Mouse (Mus musculus) ES-E14 (cell line): Measurements from ENCODE around the gene Notch2. TPM values are rescaled to one million over a fixed set of nuclear protein-coding genes. Genes with fewer than 3 reads are reported as not detected.

ENCODE experiments used
- DNase-seq: peaks from one replicate; pipeline ENCODE4 v3.0.0-alpha.2; 2013; ENCODE audit warnings: low read depth, low spot score
- H3K27ac ChIP-seq: 2 replicates; pipeline ENCODE4 v1.5.1; 2012; ENCODE audit warnings: low read depth, mild to moderate bottlenecking, low read length, moderate library complexity, mixed read lengths; ENCODE audit not compliant: poor library complexity, insufficient read depth, severe bottlenecking
- H3K36me3 ChIP-seq: 2 replicates; pipeline ENCODE4 v1.6.1; 2012; ENCODE audit warnings: mild to moderate bottlenecking, low read length, moderate library complexity, mixed read lengths; ENCODE audit not compliant: control insufficient read depth, poor library complexity, insufficient read depth, severe bottlenecking
- H3K4me1 ChIP-seq, 2 experiments: fragments of 150-350 bp in 1 of 2; sonication (generic) in 1 of 2; 2 replicates each; pipeline ENCODE4 v1.6.1; 2012; ENCODE audit warnings: low read length in 2 of 2, mild to moderate bottlenecking in 1 of 2, mixed read lengths in 1 of 2; ENCODE audit not compliant: control insufficient read depth in 2 of 2, insufficient read depth in 2 of 2, poor library complexity in 1 of 2
- H3K4me3 ChIP-seq, 2 experiments: fragments of 150-350 bp in 1 of 2; sonication (generic) in 1 of 2; 2 replicates each; pipeline ENCODE4 v1.5.1; 2012; ENCODE audit warnings: low read length in 2 of 2, low read depth in 1 of 2, mild to moderate bottlenecking in 1 of 2, mixed read lengths in 1 of 2; ENCODE audit not compliant: insufficient read depth in 1 of 2, poor library complexity in 1 of 2, severe bottlenecking in 1 of 2
- H3K9ac ChIP-seq: 2 replicates; pipeline ENCODE4 v1.6.1; 2012; ENCODE audit warnings: low read depth, mild to moderate bottlenecking, low read length, mixed read lengths; ENCODE audit not compliant: poor library complexity, insufficient read depth, severe bottlenecking
- H3K9me3 ChIP-seq: fragments of 150-350 bp; sonication (generic); 2 replicates; pipeline ENCODE4 v1.6.1; 2012; ENCODE audit warnings: low read depth, mild to moderate bottlenecking, low read length; ENCODE audit not compliant: control insufficient read depth, insufficient read depth
- CHD2 ChIP-seq: IDR thresholded peaks from 2 replicates; pipeline ENCODE4 v1.6.1; 2014; ENCODE audit warnings: mild to moderate bottlenecking, low read depth, low read length, inconsistent platforms
- HCFC1 ChIP-seq: IDR thresholded peaks from 2 replicates; pipeline ENCODE4 v1.6.1; 2012; ENCODE audit warnings: low read length, inconsistent platforms, borderline replicate concordance; ENCODE audit not compliant: insufficient read depth
- MAFK ChIP-seq: IDR thresholded peaks from 2 replicates; pipeline ENCODE4 v1.6.1; 2014; ENCODE audit warnings: mild to moderate bottlenecking, low read depth, low read length, inconsistent platforms; ENCODE audit not compliant: insufficient read depth
- ZC3H11A ChIP-seq: IDR thresholded peaks from 2 replicates; pipeline ENCODE4 v1.6.1; 2012; ENCODE audit warnings: low read depth, mild to moderate bottlenecking, inconsistent platforms, low read length, borderline replicate concordance
- ZNF384 ChIP-seq: IDR thresholded peaks from 2 replicates; pipeline ENCODE4 v1.6.1; 2012; ENCODE audit warnings: low read depth, low read length, inconsistent platforms
- in situ Hi-C, 2 experiments: fragments of 600-800 bp; cut with MboI; formaldehyde crosslinking; loops; one replicate each; pipeline ENCODE4 v1.15.1; 2025; ENCODE audit warnings: low sequenced_read_pairs in 2 of 2, inconsistent platforms in 1 of 2; ENCODE audit not compliant: unreplicated experiment in 2 of 2
- total RNA-seq: library from RNA; depleted of rRNA; stranded (reverse); fragments of 300-350 nt; gene quantifications from 2 replicates; pipeline ENCODE4 v1.2.3, GENCODE M21; 2012

Notch2 gene
- total RNA-seq, 1 experiment = 41.5 TPM

DNA sequence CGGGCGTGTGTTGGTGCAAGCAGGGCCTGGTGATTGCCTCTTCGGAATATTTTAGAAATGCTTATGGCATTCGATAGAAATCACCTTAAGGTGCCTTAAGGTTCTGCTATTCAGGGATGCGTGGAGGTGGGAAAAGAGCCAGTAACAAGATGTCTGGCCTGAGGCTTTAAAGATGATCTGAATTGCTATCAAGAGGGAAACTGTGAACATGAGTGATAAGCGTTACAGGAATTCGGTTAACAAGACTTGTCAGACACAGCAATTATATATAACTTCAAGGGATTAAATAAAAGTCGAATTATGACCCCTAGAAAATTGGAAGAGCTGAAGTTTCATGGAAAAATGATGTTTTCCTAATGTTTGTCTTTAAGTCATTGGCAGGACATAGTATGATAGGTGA, 51.7 kb downstream of the Notch2 start:
- no peak for TF ChIP-seq CHD2
- no peak for TF ChIP-seq ZC3H11A
- no peak for TF ChIP-seq HCFC1
- TF ChIP-seq ZNF384 = no peak
- TF ChIP-seq MAFK = no peak
- no peaks in the 10 kb centered on the region for H3K9me3 ChIP-seq
- no peaks in the 10 kb centered on the region for H3K4me1 ChIP-seq
- in situ Hi-C loops = no loop called here
- no peak overlapping the region for H3K9ac ChIP-seq
- no peak for DNase-seq
- H3K27ac ChIP-seq = no peak overlapping the region
- H3K36me3 ChIP-seq = no peaks in the 10 kb centered on the region; the same call in 1 of the 2 replicates
- H3K4me3 ChIP-seq = no peak overlapping the region

DNA sequence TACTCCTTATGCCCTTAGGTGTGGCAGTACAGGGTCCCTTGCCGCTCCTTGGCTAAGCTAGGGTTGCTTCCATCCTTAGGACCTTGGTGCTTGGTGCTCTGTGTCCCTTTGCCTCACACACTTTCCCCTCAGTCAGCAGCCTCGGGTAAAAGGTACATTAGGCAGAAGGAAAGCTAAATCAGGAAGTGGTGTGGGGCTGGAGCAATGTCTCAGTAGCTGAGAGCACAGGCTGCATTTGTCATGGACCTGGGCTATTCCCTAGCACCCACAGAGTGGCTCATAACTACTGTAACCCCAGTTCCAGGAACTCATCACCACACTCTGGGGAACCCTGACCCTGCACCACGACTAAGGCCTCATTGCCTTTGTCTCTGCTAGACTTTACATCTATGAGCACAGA, 53.1 kb downstream of the Notch2 start:
- H3K36me3 ChIP-seq = no peaks in the 10 kb centered on the region; the same call in 1 of the 2 replicates
- no peak overlapping the region; the same call in 1 of the 2 replicates for H3K27ac ChIP-seq
- peaks cover 0 to 1% of the 10 kb centered on the region in 2 experiments; a peak in 1 of 4 replicates for H3K4me1 ChIP-seq
- H3K9me3 ChIP-seq = no peaks in the 10 kb centered on the region
- no peak overlapping the region for H3K4me3 ChIP-seq
- TF ChIP-seq ZC3H11A = no peak
- TF ChIP-seq HCFC1 = no peak
- TF ChIP-seq MAFK = no peak
- TF ChIP-seq ZNF384 = no peak
- no peak for TF ChIP-seq CHD2
- no peak for DNase-seq
- in situ Hi-C loops = no loop called here
- no peak overlapping the region for H3K9ac ChIP-seq

DNA sequence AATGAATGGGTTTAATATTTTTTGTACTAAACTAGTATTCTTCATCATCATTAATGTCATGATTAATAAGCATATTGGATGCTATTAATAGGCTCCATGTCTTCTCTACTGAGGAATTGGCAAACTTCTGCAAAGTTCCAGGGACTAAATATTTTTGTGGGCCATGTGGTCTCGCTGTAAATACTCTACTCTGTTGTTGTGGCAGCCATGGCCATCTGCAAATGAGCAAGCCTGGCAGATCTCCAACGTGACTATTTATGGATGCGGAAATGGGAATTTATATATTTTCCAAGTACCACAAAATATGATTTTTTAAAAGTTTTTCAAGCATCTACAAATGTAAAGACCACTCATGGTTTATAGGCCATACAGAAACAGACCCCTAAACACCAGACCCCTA, 54.1 kb downstream of the Notch2 start:
- Histone ChIP-seq H3K4me3 (no peak overlapping the region), H3K9ac (no peak overlapping the region), H3K36me3 (peaks cover under 1% of the 10 kb centered on the region; the same call in 1 of the 2 replicates), H3K4me1 (peaks cover 0 to 1% of the 10 kb centered on the region in 2 experiments; a peak in 1 of 4 replicates), H3K9me3 (no peaks in the 10 kb centered on the region), H3K27ac (no peak overlapping the region)
- no peak for TF ChIP-seq ZNF384
- TF ChIP-seq ZC3H11A = no peak
- TF ChIP-seq HCFC1 = no peak
- no peak for TF ChIP-seq CHD2
- TF ChIP-seq MAFK = no peak
- DNase-seq = no peak
- in situ Hi-C loops = no loop called here

DNA sequence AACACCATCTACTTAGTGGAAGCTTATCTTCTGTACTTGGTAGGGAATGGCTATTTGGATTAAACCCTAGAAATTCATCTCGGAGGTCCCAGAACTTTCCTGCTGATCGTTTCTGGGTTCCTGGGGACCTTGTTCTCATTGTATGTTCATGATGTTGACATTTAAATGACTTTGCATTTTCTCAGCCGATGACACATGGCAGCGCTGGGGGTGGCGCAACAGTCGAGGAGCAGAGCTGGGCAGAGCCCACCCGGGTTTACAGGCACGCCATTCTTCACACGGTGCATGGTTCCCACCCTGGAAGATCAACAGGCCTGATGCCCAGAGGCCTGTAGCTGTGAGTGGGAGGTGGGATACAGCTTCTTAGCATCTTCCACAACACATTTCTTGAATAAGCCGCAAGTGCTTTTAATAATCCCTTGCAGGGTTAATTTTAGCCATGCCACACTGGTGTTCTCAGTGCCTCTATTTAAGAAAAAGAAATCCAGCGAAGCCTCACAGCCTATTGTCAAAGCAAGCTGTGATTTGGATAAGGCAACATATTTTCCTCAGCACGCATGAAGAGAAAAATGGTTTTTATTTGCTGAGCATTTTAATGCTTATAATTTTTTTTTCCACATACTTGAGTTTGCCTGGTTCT, 54.6 kb downstream of the Notch2 start:
- Histone ChIP-seq H3K4me3 (no peak overlapping the region), H3K4me1 (peaks cover 0 to 1% of the 10 kb centered on the region in 2 experiments; a peak in 1 of 4 replicates), H3K27ac (no peak overlapping the region), H3K9me3 (no peaks in the 10 kb centered on the region), H3K9ac (no peak overlapping the region), H3K36me3 (peaks cover 4% of the 10 kb centered on the region; the same call in 1 of the 2 replicates)
- no peak for DNase-seq
- in situ Hi-C loops = no loop called here
- TF ChIP-seq CHD2 = no peak
- TF ChIP-seq MAFK = no peak
- TF ChIP-seq ZNF384 = no peak

DNA sequence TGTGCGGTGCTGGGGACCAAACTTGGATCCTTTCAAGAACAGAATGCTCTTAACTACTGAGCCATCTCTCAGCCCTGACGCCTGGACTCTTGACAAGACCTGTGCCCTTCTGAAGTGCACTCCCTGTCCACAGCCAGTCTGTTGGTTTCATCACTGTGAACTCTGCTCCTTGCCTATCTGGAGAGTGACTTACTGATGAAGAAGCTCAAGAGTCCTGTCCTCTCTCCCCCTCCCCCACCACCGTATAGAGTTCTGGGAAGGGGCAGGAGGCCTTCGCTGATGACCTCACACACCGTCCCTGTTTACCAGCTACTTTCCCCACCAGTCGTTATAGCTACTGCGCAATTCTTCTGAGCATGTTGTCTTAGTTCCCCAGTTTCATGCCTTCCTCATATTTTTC, 55.8 kb downstream of the Notch2 start:
- H3K4me3 ChIP-seq = no peak overlapping the region
- DNase-seq = no peak
- H3K27ac ChIP-seq = no peak overlapping the region
- peaks cover 0 to 1% of the 10 kb centered on the region in 2 experiments; a peak in 1 of 4 replicates for H3K4me1 ChIP-seq
- no peaks in the 10 kb centered on the region for H3K9me3 ChIP-seq
- no peak for TF ChIP-seq ZNF384
- TF ChIP-seq MAFK = no peak
- TF ChIP-seq ZC3H11A = no peak
- TF ChIP-seq CHD2 = no peak
- no peak for TF ChIP-seq HCFC1
- H3K9ac ChIP-seq = no peak overlapping the region
- peaks cover 8% of the 10 kb centered on the region; the same call in 1 of the 2 replicates for H3K36me3 ChIP-seq
- in situ Hi-C loops = no loop called here
